Mouse (Mus musculus) cerebellum, adult 11 months (tissue): ENCODE data around the gene B4gat1.

Experiments used
- DNase-seq: peaks from one replicate; pipeline ENCODE4 v3.0.0; 2022

The B4gat1 gene

GRCm38 (mm10) chr19:5060365-5061330, 22.0 kb downstream of the B4gat1 start:
- DNase-seq: no peak

- no peak for DNase-seq
These were observed 23.4 kb downstream of the B4gat1 start for GRCm38 (mm10) chr19:5062041-5062440.

GRCm38 (mm10) chr19:5062446-5062845, 23.8 kb downstream of the B4gat1 start:
- DNase-seq: no peak

- no peak for DNase-seq
These were observed 26.5 kb downstream of the B4gat1 start for GRCm38 (mm10) chr19:5065104-5065503.

- DNase-seq: no peak
These were observed 28.6 kb downstream of the B4gat1 start for GRCm38 (mm10) chr19:5067040-5067799.

- no peak for DNase-seq
These were observed 29.4 kb downstream of the B4gat1 start, which contains the start of gene Cd248 for GRCm38 (mm10) chr19:5067867-5068569. TSS of gene Cd248 (plus strand) at chr19:5068078.

- no peak for DNase-seq
These were observed 30.1 kb downstream of the B4gat1 start for GRCm38 (mm10) chr19:5068570-5069234.

GRCm38 (mm10) chr19:5069486-5069885, 30.9 kb downstream of the B4gat1 start:
- DNase-seq: no peak

GRCm38 (mm10) chr19:5069978-5070377, 31.4 kb downstream of the B4gat1 start:
- no peak for DNase-seq

GRCm38 (mm10) chr19:5071077-5071476, 32.5 kb downstream of the B4gat1 start:
- DNase-seq: no peak

- DNase-seq: no peak
These were observed 33.1 kb downstream of the B4gat1 start for GRCm38 (mm10) chr19:5071545-5072369.

- no peak for DNase-seq
These were observed 33.9 kb downstream of the B4gat1 start for GRCm38 (mm10) chr19:5072389-5073019.

GRCm38 (mm10) chr19:5073028-5073427, 34.4 kb downstream of the B4gat1 start:
- no peak for DNase-seq

GRCm38 (mm10) chr19:5073518-5073917, 34.9 kb downstream of the B4gat1 start:
- no peak for DNase-seq

GRCm38 (mm10) chr19:5079279-5079678, 40.7 kb downstream of the B4gat1 start:
- DNase-seq: no peak

GRCm38 (mm10) chr19:5082005-5082404, 43.4 kb downstream of the B4gat1 start:
- no peak for DNase-seq

- DNase-seq: no peak
These were observed 44.0 kb downstream of the B4gat1 start for GRCm38 (mm10) chr19:5082596-5082995.

- DNase-seq: no peak
These were observed 45.6 kb downstream of the B4gat1 start for GRCm38 (mm10) chr19:5083961-5084833.

- peak; percentile 62 for DNase-seq
These were observed 46.2 kb downstream of the B4gat1 start for GRCm38 (mm10) chr19:5084834-5085144.
